Mouse (Mus musculus) duodenum, adult 2 months (tissue): ENCODE data around the gene Syvn1. TPM values are rescaled to one million over a fixed set of nuclear protein-coding genes. Genes with fewer than 3 reads are reported as not detected.

Experiments used
- polyA plus RNA-seq: library from polyadenylated mRNA; depleted of rRNA; stranded (reverse); fragments of >200 nt; gene quantifications from 2 replicates; pipeline ENCODE4 v1.2.3, GENCODE M21; 2012; ENCODE audit warnings: low replicate concordance; rRNA removed

Gene Syvn1
- 87.1 and 103 TPM in 2 replicates for polyA plus RNA-seq

GRCm38 (mm10) chr19:6046294-6047153, at the start of gene Syvn1:
TSS of gene Syvn1 (plus strand) at chr19:6046576.

GRCm38 (mm10) chr19:6015511-6016315, 30.7 kb upstream of the Syvn1 start, which contains the start of gene Capn1:
TSS of gene Capn1 (minus strand) at chr19:6015897.

GRCm38 (mm10) chr19:6057313-6058096, 11.1 kb downstream of the Syvn1 start, which contains the start of the genes Mrpl49 and Fau:
TSS of gene Mrpl49 (minus strand) at chr19:6057785.
TSS of gene Fau (plus strand) at chr19:6057844.

GRCm38 (mm10) chr19:6061021-6061533, 14.7 kb downstream of the Syvn1 start, which contains the start of gene Znhit2:
TSS of gene Znhit2 (plus strand) at chr19:6061192.

GRCm38 (mm10) chr19:6067724-6068415, 21.5 kb downstream of the Syvn1 start, which contains the start of gene Tm7sf2:
TSS of gene Tm7sf2 (minus strand) at chr19:6068373.

GRCm38 (mm10) chr19:6076564-6077393, 30.4 kb downstream of the Syvn1 start, which contains the start of gene Vps51:
TSS of gene Vps51 (minus strand) at chr19:6077231.

GRCm38 (mm10) chr19:6079983-6080480, 33.7 kb downstream of the Syvn1 start, which contains the start of gene Tmem262:
TSS of gene Tmem262 (plus strand) at chr19:6080033.

GRCm38 (mm10) chr19:6082156-6082555, 35.8 kb downstream of the Syvn1 start, which contains the start of gene Gm28374:
TSS of gene Gm28374 (minus strand) at chr19:6082256.

GRCm38 (mm10) chr19:6084478-6085248, 38.3 kb downstream of the Syvn1 start, which contains the start of the genes Zfpl1 and Cdca5:
TSS of gene Zfpl1 (minus strand) at chr19:6084956.
TSS of gene Cdca5 (plus strand) at chr19:6084983.

GRCm38 (mm10) chr19:6094119-6094518, 47.7 kb downstream of the Syvn1 start, which contains the start of gene AC131692.1:
TSS of gene AC131692.1 (plus strand) at chr19:6094419.

Other genes starting within 250 kb of the Syvn1 start
- 28.3 and 53.0 TPM in 2 replicates for gene Frmd8, start 171.3 kb upstream of the Syvn1 start, polyA plus RNA-seq
- 349 and 397 TPM in 2 replicates for gene Slc25a45, start 168.8 kb upstream of the Syvn1 start, polyA plus RNA-seq
- 1.5 and 2.8 TPM in 2 replicates for gene Tigd3, start 152.4 kb upstream of the Syvn1 start, polyA plus RNA-seq
- 46.6 and 58.0 TPM in 2 replicates for gene Dpf2, start 133.6 kb upstream of the Syvn1 start, polyA plus RNA-seq
- gene Cdc42ep2, start 121.8 kb upstream of the Syvn1 start, polyA plus RNA-seq, result 9.9 and 31.6 TPM in 2 replicates
- 29.4 and 31.2 TPM in 2 replicates for gene Pola2, start 82.4 kb upstream of the Syvn1 start, polyA plus RNA-seq
- not detected in 2 replicates for gene Slc22a20, start 60.4 kb upstream of the Syvn1 start, polyA plus RNA-seq
- gene Capn1, start 30.7 kb upstream of the Syvn1 start, polyA plus RNA-seq, result 53.6 and 106 TPM in 2 replicates
- 11.4 and 11.7 TPM in 2 replicates for gene Mrpl49, start 11.2 kb downstream of the Syvn1 start, polyA plus RNA-seq
- gene Fau, start 11.3 kb downstream of the Syvn1 start, polyA plus RNA-seq, result 1,687 and 2,398 TPM in 2 replicates
- gene Znhit2, start 14.6 kb downstream of the Syvn1 start, polyA plus RNA-seq, result 63.5 and 115 TPM in 2 replicates
- 57.9 and 67.5 TPM in 2 replicates for gene Tm7sf2, start 21.8 kb downstream of the Syvn1 start, polyA plus RNA-seq
- 42.6 and 68.1 TPM in 2 replicates for gene Vps51, start 30.7 kb downstream of the Syvn1 start, polyA plus RNA-seq
- not detected in 2 replicates for gene Tmem262, start 33.5 kb downstream of the Syvn1 start, polyA plus RNA-seq
- 0.21 and 0.28 TPM in 2 replicates for gene Gm28374, start 35.7 kb downstream of the Syvn1 start, polyA plus RNA-seq
- gene Zfpl1, start 38.4 kb downstream of the Syvn1 start, polyA plus RNA-seq, result 103 and 136 TPM in 2 replicates
- gene Cdca5, start 38.4 kb downstream of the Syvn1 start, polyA plus RNA-seq, result 2.0 and 2.6 TPM in 2 replicates
- gene AC131692.1, start 47.8 kb downstream of the Syvn1 start, polyA plus RNA-seq, result not detected in 2 replicates
- 39.6 and 913 TPM in 2 replicates for gene Naaladl1, start 59.2 kb downstream of the Syvn1 start, polyA plus RNA-seq
- gene Sac3d1, start 72.1 kb downstream of the Syvn1 start, polyA plus RNA-seq, result 53.0 and 57.0 TPM in 2 replicates
- 52.8 and 64.5 TPM in 2 replicates for gene Snx15, start 81.7 kb downstream of the Syvn1 start, polyA plus RNA-seq
- gene Batf2, start 94.4 kb downstream of the Syvn1 start, polyA plus RNA-seq, result 76.0 and 120 TPM in 2 replicates
- 116 and 148 TPM in 2 replicates for gene Arl2, start 95.0 kb downstream of the Syvn1 start, polyA plus RNA-seq
- gene Majin, start 137.8 kb downstream of the Syvn1 start, polyA plus RNA-seq, result 0.43 and 0.57 TPM in 2 replicates
- 0.25 and 1.1 TPM in 2 replicates for gene Gpha2, start 179.8 kb downstream of the Syvn1 start, polyA plus RNA-seq
- gene Ppp2r5b, start 189.3 kb downstream of the Syvn1 start, polyA plus RNA-seq, result 69.7 and 212 TPM in 2 replicates
- gene Atg2a, start 195.1 kb downstream of the Syvn1 start, polyA plus RNA-seq, result 57.3 and 66.7 TPM in 2 replicates
- 468 and 699 TPM in 2 replicates for gene Ehd1, start 230.1 kb downstream of the Syvn1 start, polyA plus RNA-seq